Mouse (Mus musculus): ENCODE data around the gene Ppp6r3. TPM values are rescaled to one million over a fixed set of nuclear protein-coding genes. Genes with fewer than 3 reads are reported as not detected.
"Not testable (repeated sequence)": the region's sequence is repeated elsewhere in the genome, so short reads cannot be mapped to it uniquely, and the experiment has no call there.

Ppp6r3 gene
- polyA plus RNA-seq, 1 experiment from 2014 or later, result 65.4 TPM

DNA sequence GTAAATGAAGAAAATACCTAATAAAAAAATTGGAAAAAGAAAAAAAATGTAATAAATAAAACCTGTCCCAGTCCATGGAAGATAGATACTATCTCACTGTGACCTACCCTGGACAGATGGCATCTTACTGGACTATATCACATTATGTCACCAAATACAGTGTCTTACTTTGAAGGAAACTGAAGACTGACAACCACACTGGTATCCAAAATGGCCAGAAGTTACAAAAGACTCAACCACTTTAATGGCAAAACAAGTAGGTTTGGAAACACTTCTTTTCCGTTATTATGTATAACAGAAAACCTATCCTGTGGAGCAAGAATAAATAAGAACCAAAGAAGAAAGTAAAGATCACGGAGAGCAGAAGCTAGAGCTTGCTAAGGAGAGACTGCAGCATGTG is 35.3 kb downstream of the Ppp6r3 start:
- H3K4me2 ChIP-seq, result no peak overlapping the region
- ATAC-seq (replicated peaks), result no peak
- H3K9me3 ChIP-seq, result no peaks in the 10 kb centered on the region
- 91% methylated on average over 2 of the region's 2 CpGs for WGBS
- H3K4me3 ChIP-seq, result no peak overlapping the region
- H3K36me3 ChIP-seq (replicated peaks), result no peaks in the 10 kb centered on the region
- no peak overlapping the region for H3K27ac ChIP-seq
- peaks cover 4% of the 10 kb centered on the region; the same call in 1 of the 2 replicates for H3K4me1 ChIP-seq
- H3K27me3 ChIP-seq (replicated peaks), result no peaks in the 10 kb centered on the region
- H3K9ac ChIP-seq, result no peak overlapping the region

DNA sequence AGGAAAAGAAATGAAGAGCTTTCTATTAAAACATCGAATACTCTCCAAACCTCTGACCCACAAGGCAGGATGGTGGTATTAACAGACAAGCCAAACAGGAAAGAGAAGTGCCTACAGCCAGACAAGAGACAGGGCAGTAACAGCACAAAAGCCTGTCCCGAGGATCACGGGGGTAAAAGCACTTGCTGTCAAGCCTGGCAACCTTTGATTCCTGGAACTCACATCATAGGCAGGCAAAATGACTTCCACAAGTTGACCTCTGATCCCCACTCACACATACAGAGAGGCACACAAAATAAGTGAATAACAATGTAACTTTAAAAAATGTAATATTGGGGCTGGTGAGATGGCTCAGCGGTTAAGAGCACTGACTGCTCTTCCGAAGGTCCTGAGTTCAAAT is 36.1 kb downstream of the Ppp6r3 start:
- H3K27me3 ChIP-seq (replicated peaks), result no peaks in the 10 kb centered on the region
- H3K4me1 ChIP-seq, result peaks cover 4% of the 10 kb centered on the region; the same call in 1 of the 2 replicates
- no peaks in the 10 kb centered on the region for H3K36me3 ChIP-seq (replicated peaks)
- no peak for ATAC-seq (replicated peaks)
- H3K9ac ChIP-seq, result no peak overlapping the region
- 94% methylated on average over 5 of the region's 5 CpGs for WGBS
- no peaks in the 10 kb centered on the region for H3K9me3 ChIP-seq
- no peak overlapping the region for H3K27ac ChIP-seq
- no peak overlapping the region for H3K4me2 ChIP-seq
- no peak overlapping the region for H3K4me3 ChIP-seq

DNA sequence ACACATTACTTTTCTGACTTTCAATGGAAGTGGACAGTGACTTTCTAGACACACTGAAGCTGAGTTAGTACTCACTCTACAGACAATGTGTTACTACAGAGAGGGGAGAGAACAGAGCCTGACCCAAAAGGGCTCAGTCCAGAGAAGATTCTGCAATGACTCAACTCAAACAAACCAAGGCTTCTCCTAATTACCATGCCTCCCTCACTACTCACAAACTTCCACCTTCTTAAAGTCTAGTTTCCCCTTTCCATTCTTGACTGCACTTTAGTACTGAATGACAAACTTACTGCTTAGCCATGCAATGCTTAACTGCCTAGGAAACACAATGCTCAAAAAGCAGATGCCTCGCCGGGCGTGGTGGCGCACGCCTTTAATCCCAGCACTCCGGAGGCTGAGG is 37.9 kb downstream of the Ppp6r3 start:
- Histone ChIP-seq H3K4me2 (no peak overlapping the region), H3K4me3 (no peak overlapping the region), H3K4me1 (no peaks in the 10 kb centered on the region), H3K36me3 (replicated peaks) (no peaks in the 10 kb centered on the region), H3K27me3 (replicated peaks) (no peaks in the 10 kb centered on the region), H3K9ac (no peak overlapping the region), H3K27ac (no peak overlapping the region), H3K9me3 (no peaks in the 10 kb centered on the region)
- no peak for ATAC-seq (replicated peaks)
- 92% methylated on average over 6 of the region's 6 CpGs for WGBS

DNA sequence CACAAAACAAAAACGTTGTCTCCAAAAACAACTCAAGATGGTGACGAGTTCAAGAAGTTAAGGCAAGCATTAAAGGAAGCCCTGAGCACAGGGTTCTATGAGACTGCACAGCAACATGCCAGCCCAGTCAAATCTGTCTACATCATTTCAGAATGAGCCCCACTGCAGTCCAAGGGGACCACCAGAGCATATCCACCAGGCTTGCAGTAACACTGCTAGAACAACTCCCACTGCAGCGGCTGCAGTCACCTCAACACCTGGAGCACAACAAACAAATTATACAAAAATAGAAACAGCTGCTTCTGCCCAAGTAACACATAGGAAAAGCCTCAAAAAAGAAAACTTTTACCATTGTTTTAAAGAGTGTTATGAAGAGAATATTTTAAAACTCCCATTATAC is 40.6 kb downstream of the Ppp6r3 start:
- 84% methylated on average over 3 of the region's 3 CpGs for WGBS
- Histone ChIP-seq H3K36me3 (replicated peaks) (no peaks in the 10 kb centered on the region), H3K4me1 (no peaks in the 10 kb centered on the region), H3K4me3 (no peak overlapping the region), H3K27ac (no peak overlapping the region), H3K9ac (no peak overlapping the region), H3K9me3 (no peaks in the 10 kb centered on the region), H3K4me2 (no peak overlapping the region), H3K27me3 (replicated peaks) (no peaks in the 10 kb centered on the region)
- ATAC-seq (replicated peaks), result no peak

DNA sequence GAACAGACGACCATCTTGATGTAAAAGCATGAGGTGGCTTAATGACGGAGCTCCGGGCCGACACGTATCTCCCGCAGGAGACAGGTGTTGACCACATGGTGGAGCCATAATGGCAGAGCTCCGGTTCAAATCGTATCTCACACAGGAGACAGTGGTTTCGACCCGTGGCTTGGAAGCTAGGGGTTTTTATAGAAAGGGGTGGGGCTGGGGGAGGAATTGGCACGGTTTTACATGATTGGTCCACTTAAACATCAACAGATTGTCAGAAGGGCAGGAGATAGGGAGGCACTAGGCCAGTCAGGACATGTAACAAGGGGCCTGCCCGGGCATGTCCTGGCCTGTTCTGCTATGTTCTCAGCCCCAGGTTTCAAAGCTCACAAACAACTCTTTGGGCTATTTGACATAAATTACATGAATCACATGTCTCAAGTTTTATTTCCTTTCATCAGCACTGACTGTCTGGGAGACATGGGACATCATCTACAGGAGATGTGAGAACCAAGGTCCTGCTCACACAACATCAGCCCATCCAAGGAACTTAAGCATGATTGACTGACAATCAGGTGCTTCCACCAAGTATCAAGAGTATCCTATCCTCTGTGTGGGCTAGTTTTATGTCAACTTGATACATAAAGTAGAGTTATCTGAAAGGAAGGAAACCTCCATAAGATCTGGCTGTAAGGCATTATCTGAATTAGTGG is 42.1 kb downstream of the Ppp6r3 start:
- H3K4me1 ChIP-seq; H3K27me3 ChIP-seq (replicated peaks); H3K27ac ChIP-seq; H3K9ac ChIP-seq; H3K4me3 ChIP-seq; H3K9me3 ChIP-seq; H3K4me2 ChIP-seq; H3K36me3 ChIP-seq (replicated peaks); ATAC-seq (replicated peaks): not testable (repeated sequence)
- WGBS, result 95% methylated on average over 12 of the region's 12 CpGs

DNA sequence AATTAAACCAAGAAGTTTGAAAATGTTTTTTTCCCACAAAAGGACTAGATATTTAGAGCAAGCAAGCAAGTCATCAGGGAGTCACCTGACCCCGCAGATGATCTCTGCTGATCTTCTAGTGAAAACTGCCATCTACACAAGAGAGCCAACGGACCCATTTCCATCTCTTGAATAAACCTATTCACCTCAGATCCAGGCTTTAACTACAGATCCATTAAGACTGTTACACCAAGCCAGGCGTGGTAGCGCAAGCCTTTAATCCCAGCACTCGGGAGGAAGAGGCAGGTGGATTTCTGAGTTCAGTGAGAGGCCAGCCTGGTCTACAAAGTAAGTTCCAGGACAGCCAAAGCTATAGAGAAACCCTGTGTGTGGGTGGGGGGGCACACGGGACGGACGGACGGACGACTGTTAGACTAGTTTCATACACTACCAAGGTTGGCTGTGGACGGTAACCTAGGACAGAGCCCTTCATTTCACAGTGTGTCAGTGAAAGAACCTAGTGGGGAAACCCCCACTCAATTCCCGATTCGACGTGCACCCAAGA is 42.8 kb downstream of the Ppp6r3 start:
- no peaks in the 10 kb centered on the region for H3K9me3 ChIP-seq
- H3K4me2 ChIP-seq, result no peak overlapping the region
- no peak overlapping the region for H3K4me3 ChIP-seq
- no peak for ATAC-seq (replicated peaks)
- H3K36me3 ChIP-seq (replicated peaks), result no peaks in the 10 kb centered on the region
- 94% methylated on average over 14 of the region's 14 CpGs for WGBS
- no peak overlapping the region for H3K27ac ChIP-seq
- H3K9ac ChIP-seq, result no peak overlapping the region
- H3K27me3 ChIP-seq (replicated peaks), result no peaks in the 10 kb centered on the region
- no peaks in the 10 kb centered on the region for H3K4me1 ChIP-seq

DNA sequence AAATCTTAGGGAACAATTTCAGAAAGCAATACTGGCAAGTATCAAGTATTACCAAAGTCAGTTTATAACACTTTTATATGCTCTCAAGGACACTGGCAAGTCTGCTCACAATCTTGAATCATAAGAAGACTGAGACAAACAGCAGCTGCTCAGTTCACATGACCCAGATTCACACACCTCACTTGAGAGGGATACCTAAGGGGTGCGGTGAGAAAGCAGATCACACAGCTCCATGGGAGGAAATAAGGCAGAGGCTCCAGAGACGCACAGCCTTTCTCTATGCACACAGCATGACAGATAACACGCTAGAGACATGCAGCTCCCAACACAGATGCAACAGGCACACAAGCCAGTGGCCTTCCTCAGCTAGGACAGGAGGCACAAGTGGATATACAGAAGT is 45.8 kb downstream of the Ppp6r3 start:
- Histone ChIP-seq H3K4me2 (no peak overlapping the region), H3K36me3 (replicated peaks) (peaks cover 5% of the 10 kb centered on the region; the same call in 1 of the 2 replicates), H3K9me3 (no peaks in the 10 kb centered on the region), H3K4me3 (no peak overlapping the region), H3K4me1 (no peaks in the 10 kb centered on the region), H3K27ac (no peak overlapping the region), H3K27me3 (replicated peaks) (no peaks in the 10 kb centered on the region), H3K9ac (no peak overlapping the region)
- ATAC-seq (replicated peaks), result no peak
- 91% methylated on average over 3 of the region's 3 CpGs for WGBS

DNA sequence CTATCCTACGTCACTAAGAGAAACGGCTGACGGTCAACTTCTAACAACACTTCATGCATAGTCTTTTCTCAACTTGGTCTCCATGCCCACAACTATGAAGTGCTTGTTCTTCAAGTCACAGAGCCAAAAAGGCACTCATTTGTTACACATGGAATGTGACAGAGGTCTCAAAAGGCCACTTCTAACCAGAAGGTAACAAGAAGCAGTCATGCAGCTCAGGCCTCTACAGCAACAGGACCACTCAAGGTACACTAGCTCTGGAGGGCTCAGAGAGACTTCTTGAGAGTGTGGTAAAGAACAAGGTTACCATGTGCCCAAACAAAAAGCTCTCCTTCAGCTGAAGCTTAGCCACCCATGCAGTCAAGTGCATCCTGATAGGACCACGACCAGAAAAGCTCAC is 46.9 kb downstream of the Ppp6r3 start:
- WGBS, result 90% methylated on average over 4 of the region's 4 CpGs
- H3K36me3 ChIP-seq (replicated peaks), result peaks cover 5% of the 10 kb centered on the region; the same call in 1 of the 2 replicates
- H3K27ac ChIP-seq, result no peak overlapping the region
- H3K4me2 ChIP-seq, result no peak overlapping the region
- no peaks in the 10 kb centered on the region for H3K4me1 ChIP-seq
- no peaks in the 10 kb centered on the region for H3K27me3 ChIP-seq (replicated peaks)
- H3K4me3 ChIP-seq, result no peak overlapping the region
- H3K9me3 ChIP-seq, result no peaks in the 10 kb centered on the region
- ATAC-seq (replicated peaks), result no peak
- no peak overlapping the region for H3K9ac ChIP-seq

DNA sequence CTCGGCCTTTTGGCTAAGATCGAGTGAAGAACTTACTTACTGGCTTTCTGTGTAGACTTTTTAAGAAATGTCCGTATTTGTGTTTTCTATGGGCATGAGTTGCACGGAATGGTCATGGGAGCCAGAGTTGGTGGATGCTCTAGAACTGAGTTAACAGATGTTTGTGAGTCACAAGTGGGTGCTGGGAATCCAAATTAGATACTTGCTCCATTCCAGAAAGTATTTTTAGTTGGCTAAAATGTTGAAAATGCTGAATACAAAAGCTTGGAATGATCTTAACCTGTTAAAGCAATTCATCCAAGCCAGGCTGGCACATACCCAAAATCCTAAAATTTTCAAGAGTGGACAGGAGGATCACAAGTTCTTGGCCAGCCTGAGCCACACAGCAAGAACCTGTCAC is 48.0 kb downstream of the Ppp6r3 start:
- Histone ChIP-seq H3K4me1 (no peaks in the 10 kb centered on the region), H3K4me3 (no peak overlapping the region), H3K27ac (no peak overlapping the region), H3K9ac (no peak overlapping the region), H3K36me3 (replicated peaks) (peaks cover 5% of the 10 kb centered on the region; the same call in 1 of the 2 replicates), H3K4me2 (no peak overlapping the region), H3K9me3 (no peaks in the 10 kb centered on the region), H3K27me3 (replicated peaks) (no peaks in the 10 kb centered on the region)
- WGBS, result over 99% methylated on average over 4 of the region's 4 CpGs
- no peak for ATAC-seq (replicated peaks)

DNA sequence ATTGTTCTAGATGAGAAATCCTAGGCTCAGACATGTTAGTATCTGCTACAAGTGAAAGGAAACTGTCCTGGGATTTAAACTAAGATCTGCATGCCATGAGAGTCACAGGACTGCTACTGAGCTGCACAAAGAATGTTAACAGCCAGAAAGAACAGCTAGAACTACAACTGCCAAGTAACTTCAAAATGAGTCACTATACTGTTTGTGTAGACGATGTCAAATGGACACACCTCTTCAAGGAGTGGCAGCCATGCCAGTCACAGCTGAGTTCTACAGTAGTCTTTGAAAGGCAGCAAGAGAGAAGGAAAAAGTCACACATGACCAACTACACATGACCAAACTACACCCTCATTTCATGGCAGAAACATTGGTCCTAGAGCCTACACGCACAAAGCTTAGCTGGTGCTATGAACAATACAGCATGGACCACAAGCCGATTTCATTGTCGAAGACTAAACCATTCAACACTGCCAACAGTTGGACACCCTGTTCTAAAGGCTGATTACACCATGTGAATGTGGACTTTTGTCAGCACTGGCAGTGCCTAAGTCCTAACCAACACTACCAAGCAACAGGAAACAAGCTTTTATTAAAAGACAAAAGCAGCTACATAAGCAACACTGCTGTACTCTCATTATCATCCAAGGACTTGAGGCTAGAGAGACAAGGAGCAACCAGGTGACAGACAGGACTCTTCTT is 55.9 kb downstream of the Ppp6r3 start:
- Histone ChIP-seq H3K4me2 (no peak overlapping the region), H3K4me3 (no peak overlapping the region), H3K4me1 (no peaks in the 10 kb centered on the region), H3K27ac (no peak overlapping the region), H3K9ac (no peak overlapping the region), H3K36me3 (replicated peaks) (peaks cover 4% of the 10 kb centered on the region; the same call in 1 of the 2 replicates), H3K27me3 (replicated peaks) (no peaks in the 10 kb centered on the region), H3K9me3 (no peaks in the 10 kb centered on the region)
- no peak for ATAC-seq (replicated peaks)
- WGBS, result 92% methylated on average over 4 of the region's 4 CpGs

DNA sequence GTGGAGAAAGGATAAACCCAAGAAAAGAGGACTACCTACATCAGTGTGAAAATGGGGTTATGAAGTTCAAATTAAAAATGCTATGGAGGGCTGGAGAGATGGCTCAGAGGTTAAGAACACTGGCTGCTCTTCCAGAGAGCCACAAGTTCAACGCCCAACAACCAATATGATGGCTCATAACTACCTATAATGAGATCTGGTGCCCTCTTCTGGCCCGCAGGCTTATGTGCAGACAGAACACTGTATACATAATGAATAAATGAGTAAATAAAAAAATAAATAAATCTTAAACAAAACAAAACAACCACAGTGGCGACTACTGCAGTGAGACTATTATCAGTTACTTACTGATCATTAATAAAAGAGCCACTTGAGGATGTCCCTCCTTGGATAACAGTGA is 78.3 kb downstream of the Ppp6r3 start:
- Histone ChIP-seq H3K27me3 (replicated peaks) (no peaks in the 10 kb centered on the region), H3K9me3 (no peaks in the 10 kb centered on the region), H3K4me3 (no peak overlapping the region), H3K9ac (no peak overlapping the region), H3K27ac (no peak overlapping the region), H3K36me3 (replicated peaks) (peaks cover 31% of the 10 kb centered on the region; the same call in 1 of the 2 replicates), H3K4me1 (no peaks in the 10 kb centered on the region), H3K4me2 (no peak overlapping the region)
- WGBS, result 97% methylated on average over 3 of the region's 3 CpGs
- ATAC-seq (replicated peaks), result no peak

DNA sequence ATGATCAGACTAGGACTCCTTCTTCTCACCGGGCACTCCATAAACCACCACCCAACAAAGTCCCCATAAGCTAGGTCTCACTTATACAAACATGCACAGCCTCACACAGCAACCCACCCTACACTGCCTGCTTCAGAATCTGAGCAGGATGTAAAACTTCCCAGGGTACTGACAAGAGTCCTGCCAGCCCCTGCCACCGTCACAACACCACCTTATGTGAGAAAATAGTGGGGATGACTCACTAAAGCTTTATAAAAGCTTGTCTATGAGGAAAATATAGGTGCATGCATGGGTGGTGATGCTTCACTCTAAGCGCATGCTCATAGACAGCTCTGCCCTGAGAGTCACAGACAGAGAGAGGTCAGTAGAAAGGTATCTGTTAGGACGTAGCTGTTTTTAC is 85.7 kb downstream of the Ppp6r3 start:
- Histone ChIP-seq H3K27me3 (replicated peaks) (no peaks in the 10 kb centered on the region), H3K9ac (no peak overlapping the region), H3K4me1 (no peaks in the 10 kb centered on the region), H3K4me3 (no peak overlapping the region), H3K27ac (no peak overlapping the region), H3K36me3 (replicated peaks) (peaks cover 51% of the 10 kb centered on the region), H3K9me3 (no peaks in the 10 kb centered on the region), H3K4me2 (no peak overlapping the region)
- ATAC-seq (replicated peaks), result no peak
- 96% methylated on average over 4 of the region's 4 CpGs for WGBS

DNA sequence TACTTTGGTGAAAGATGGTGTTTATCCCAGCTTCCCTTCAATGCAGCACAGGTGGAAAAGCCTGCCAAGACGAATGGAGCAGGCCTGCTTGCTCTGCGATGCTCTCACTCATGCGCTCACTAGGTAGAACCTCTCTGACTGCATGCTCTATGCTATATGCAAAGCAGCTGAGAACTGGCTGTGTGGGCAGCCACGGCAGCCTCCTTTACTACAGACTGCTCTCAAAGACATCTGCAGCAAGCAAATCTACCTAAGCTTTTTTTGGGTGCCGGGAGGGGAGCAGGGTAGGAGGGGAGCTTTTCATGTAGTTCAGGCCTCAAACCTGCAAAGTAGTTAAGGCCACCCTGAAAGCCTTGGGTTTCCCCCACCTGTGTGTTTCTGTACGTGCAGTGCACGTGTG is 92.7 kb downstream of the Ppp6r3 start:
- Histone ChIP-seq H3K4me1 (no peaks in the 10 kb centered on the region), H3K4me3 (no peak overlapping the region), H3K27me3 (replicated peaks) (no peaks in the 10 kb centered on the region), H3K9me3 (no peaks in the 10 kb centered on the region), H3K36me3 (replicated peaks) (peaks cover 39% of the 10 kb centered on the region), H3K27ac (no peak overlapping the region), H3K4me2 (no peak overlapping the region), H3K9ac (no peak overlapping the region)
- no peak for ATAC-seq (replicated peaks)
- 93% methylated on average over 7 of the region's 7 CpGs for whole genome bisulfite sequencing
